Mouse (Mus musculus) forebrain, embryonic 12.5 days (tissue): ENCODE results near the gene Gm2056. TPM values are rescaled to one million over a fixed set of nuclear protein-coding genes. Genes with fewer than 3 reads are reported as not detected.
"Not testable (repeated sequence)": the region's sequence is repeated elsewhere in the genome, so short reads cannot be mapped to it uniquely, and the experiment has no call there.

Experiments
- ATAC-seq: fragments of 200-750 bp; cut with Nextera tagmentation; 2 replicates; pipeline ENCODE4 v1.8.0; 2017; ENCODE audit warnings: moderate TSS enrichment; ENCODE audit not compliant: low FRiP score
- H3K27ac ChIP-seq: fragments of 300-500 bp; sonication (generic); 2 replicates; pipeline ENCODE4 v1.5.1; 2016; ENCODE audit warnings: mild to moderate bottlenecking
- H3K27me3 ChIP-seq: fragments of 300-500 bp; sonication (generic); 2 replicates; pipeline ENCODE4 v1.6.1; 2016; ENCODE audit warnings: mild to moderate bottlenecking
- H3K36me3 ChIP-seq: fragments of 300-500 bp; sonication (generic); replicated peaks from 2 replicates; pipeline ENCODE4 v1.6.1; 2016; ENCODE audit warnings: mild to moderate bottlenecking
- H3K4me1 ChIP-seq: fragments of 300-500 bp; sonication (generic); 2 replicates; pipeline ENCODE4 v1.6.1; 2016
- H3K4me2 ChIP-seq: fragments of 300-500 bp; sonication (generic); 2 replicates; pipeline ENCODE4 v1.6.1; 2016; ENCODE audit warnings: mild to moderate bottlenecking, moderate library complexity
- H3K4me3 ChIP-seq: fragments of 300-500 bp; sonication (generic); replicated peaks from 2 replicates; pipeline ENCODE4 v1.5.1; 2016; ENCODE audit warnings: mild to moderate bottlenecking
- H3K9ac ChIP-seq: fragments of 300-500 bp; sonication (generic); 2 replicates; pipeline ENCODE4 v1.6.1; 2016; ENCODE audit warnings: mild to moderate bottlenecking
- H3K9me3 ChIP-seq: fragments of 300-500 bp; sonication (generic); 2 replicates; pipeline ENCODE4 v1.6.1; 2016
- WGBS: fragments of 180-500 bp; shearing (Covaris S2); methylation state at CpG from one replicate; pipeline ENCODE4 v1.1.7; 2016; 5-methylcytosine and 5-hydroxymethylcytosine counted together
- polyA plus RNA-seq: library from polyadenylated mRNA; unstranded; fragments of >200 nt; fragmentation: Nextera tagmentation; extraction: Ambion mirVana; gene quantifications from 2 replicates; pipeline ENCODE4 v1.2.1, GENCODE M21; 2016

The Gm2056 gene
- not detected in 2 replicates for polyA plus RNA-seq

- H3K4me2 ChIP-seq, H3K27me3 ChIP-seq, H3K27ac ChIP-seq, H3K4me3 ChIP-seq, H3K9ac ChIP-seq, ATAC-seq, H3K4me1 ChIP-seq, H3K36me3 ChIP-seq, H3K9me3 ChIP-seq: not testable (repeated sequence)
- 90% methylated on average over 1 of the region's 1 CpGs for WGBS
These were observed at the start of gene Gm2056 for GRCm38 (mm10) chr12:88026704-88027103. Gene Gm2056 (plus strand): TSS chr12:88027004.

DNA sequence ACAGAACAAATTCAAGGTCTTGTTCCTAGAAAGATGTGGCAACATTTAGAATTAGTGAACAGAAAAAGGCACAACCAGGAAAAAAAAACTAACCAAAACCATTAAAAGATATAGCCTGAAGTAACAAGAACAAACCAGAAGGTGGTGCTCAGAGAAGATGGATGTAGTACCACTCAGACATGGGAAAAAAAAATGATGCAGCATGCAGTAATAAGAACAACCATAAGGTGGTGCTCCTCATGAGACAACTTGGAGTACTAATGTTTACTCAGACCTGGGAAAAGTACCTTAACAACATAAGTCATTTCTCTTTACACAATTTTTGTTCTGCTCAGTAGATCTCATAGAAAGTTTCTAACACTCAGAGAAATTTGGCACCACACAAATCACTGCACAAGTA is 42.8 kb upstream of the Gm2056 start:
- H3K9me3 ChIP-seq, H3K4me1 ChIP-seq, H3K36me3 ChIP-seq, H3K4me2 ChIP-seq, H3K4me3 ChIP-seq, H3K27me3 ChIP-seq, H3K9ac ChIP-seq, H3K27ac ChIP-seq, ATAC-seq: not testable (repeated sequence)

DNA sequence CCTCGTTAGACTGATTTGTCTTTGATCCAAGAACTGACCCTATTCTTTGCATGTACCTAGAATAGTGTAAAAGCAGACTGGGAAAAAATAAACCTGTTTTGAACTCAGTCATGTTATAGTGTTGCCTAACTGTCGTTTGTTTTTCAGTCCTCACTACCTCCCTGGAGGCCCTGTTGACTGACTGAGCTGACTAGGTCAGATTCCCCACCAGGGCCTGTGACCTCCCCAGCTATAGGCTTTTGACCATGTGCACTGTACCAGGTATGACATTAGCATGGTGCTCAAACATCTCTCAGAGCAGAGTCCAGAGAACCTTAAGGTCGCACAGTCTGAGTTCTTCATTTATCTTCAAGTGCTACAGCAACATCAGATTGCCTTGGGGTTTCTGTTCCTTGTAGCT is 22.7 kb upstream of the Gm2056 start:
- not testable (repeated sequence) for H3K9me3 ChIP-seq, H3K4me3 ChIP-seq, H3K4me1 ChIP-seq, H3K36me3 ChIP-seq, H3K4me2 ChIP-seq, H3K9ac ChIP-seq, H3K27ac ChIP-seq, H3K27me3 ChIP-seq, ATAC-seq
- whole genome bisulfite sequencing, result 79% methylated on average over 3 of the region's 3 CpGs

- not testable (repeated sequence) for H3K36me3 ChIP-seq, ATAC-seq, H3K27me3 ChIP-seq, H3K27ac ChIP-seq, H3K4me2 ChIP-seq, H3K9ac ChIP-seq, H3K4me1 ChIP-seq, H3K9me3 ChIP-seq, H3K4me3 ChIP-seq
- WGBS, result 86% methylated on average over 1 of the region's 1 CpGs
These were observed 15.3 kb upstream of the Gm2056 start, which contains the start of gene Gm2075 for GRCm38 (mm10) chr12:88011548-88011947. Gene Gm2075 (plus strand): TSS chr12:88011848.

GRCm38 (mm10) chr12:88018671-88019070 is 8.1 kb upstream of the Gm2056 start, which contains the start of gene Gm6803:
Gene Gm6803 (minus strand): TSS chr12:88018771.
- ATAC-seq, H3K27me3 ChIP-seq, H3K36me3 ChIP-seq, H3K9me3 ChIP-seq, H3K27ac ChIP-seq, H3K4me3 ChIP-seq, H3K4me1 ChIP-seq, H3K9ac ChIP-seq, H3K4me2 ChIP-seq: not testable (repeated sequence)
- WGBS, result 71% methylated on average over 2 of the region's 2 CpGs

DNA sequence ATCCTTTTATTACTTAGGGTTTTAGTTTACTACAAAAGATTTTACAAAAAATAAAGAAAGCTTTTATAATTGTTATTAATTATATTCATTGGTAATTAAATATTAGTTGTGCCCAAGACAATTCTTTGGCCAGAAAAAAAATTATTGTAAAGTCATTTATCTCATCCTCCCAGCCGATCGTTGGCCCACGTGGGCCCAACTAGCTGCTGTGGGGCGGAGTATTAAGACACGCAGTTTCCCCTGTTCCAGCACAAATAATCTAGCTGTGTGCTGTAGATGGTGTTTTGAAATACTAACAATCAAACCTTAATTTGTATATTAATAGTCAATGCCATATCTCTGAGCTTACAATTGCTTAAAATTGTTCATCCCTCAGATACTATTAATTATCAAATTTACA is 5.4 kb downstream of the Gm2056 start:
- WGBS, result 93% methylated on average over 5 of the region's 5 CpGs
- H3K9me3 ChIP-seq, result peaks cover 20% of the 10 kb centered on the region; the same call in 1 of the 2 replicates
- not testable (repeated sequence) for H3K4me1 ChIP-seq, ATAC-seq, H3K4me3 ChIP-seq, H3K9ac ChIP-seq, H3K27ac ChIP-seq, H3K27me3 ChIP-seq, H3K4me2 ChIP-seq, H3K36me3 ChIP-seq

DNA sequence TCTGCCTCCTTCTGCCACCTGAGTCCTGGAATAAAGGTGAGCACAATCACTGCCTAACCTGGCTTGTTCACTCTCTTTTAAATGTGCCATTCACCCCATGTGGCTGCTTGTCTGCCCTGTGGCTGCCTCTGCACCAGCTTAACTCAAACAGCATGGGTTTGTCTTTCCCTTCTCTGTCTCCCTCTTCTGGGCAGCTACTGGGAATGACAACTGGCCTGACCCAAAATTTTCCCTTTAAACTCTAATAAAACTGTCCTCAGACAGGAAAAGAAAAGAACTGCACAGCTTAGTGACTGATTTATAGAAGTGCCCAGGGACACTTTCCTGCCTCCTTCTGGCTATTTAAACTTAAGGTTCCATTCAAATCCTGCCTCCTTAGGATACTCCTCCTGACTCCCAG is 12.3 kb downstream of the Gm2056 start:
- not testable (repeated sequence) for H3K4me2 ChIP-seq, H3K4me1 ChIP-seq, H3K9ac ChIP-seq, ATAC-seq, H3K4me3 ChIP-seq, H3K9me3 ChIP-seq, H3K36me3 ChIP-seq, H3K27ac ChIP-seq, H3K27me3 ChIP-seq

GRCm38 (mm10) chr12:88039703-88040102 is 12.9 kb downstream of the Gm2056 start:
- H3K4me1 ChIP-seq, H3K9ac ChIP-seq, H3K9me3 ChIP-seq, H3K4me2 ChIP-seq, H3K36me3 ChIP-seq, H3K27ac ChIP-seq, H3K27me3 ChIP-seq, H3K4me3 ChIP-seq, ATAC-seq: not testable (repeated sequence)
- WGBS, result 91% methylated on average over 1 of the region's 1 CpGs

- 42% methylated on average over 1 of the region's 1 CpGs for WGBS
- not testable (repeated sequence) for H3K36me3 ChIP-seq, H3K27ac ChIP-seq, H3K4me2 ChIP-seq, H3K9ac ChIP-seq, H3K9me3 ChIP-seq, ATAC-seq, H3K4me1 ChIP-seq, H3K4me3 ChIP-seq, H3K27me3 ChIP-seq
These were observed 18.4 kb downstream of the Gm2056 start for GRCm38 (mm10) chr12:88045226-88045625.

Other genes starting within 250 kb of the Gm2056 start
- gene Gm21936, start 231.5 kb upstream of the Gm2056 start, polyA plus RNA-seq, result not detected in 2 replicates
- not detected in 2 replicates for gene BB287469, start 210.4 kb upstream of the Gm2056 start, polyA plus RNA-seq
- gene Gm2001, start 184.7 kb upstream of the Gm2056 start, polyA plus RNA-seq, result not detected in 2 replicates
- gene Gm2016, start 152.9 kb upstream of the Gm2056 start, polyA plus RNA-seq, result not detected in 2 replicates
- not detected in 2 replicates for gene Gm2022, start 131.6 kb upstream of the Gm2056 start, polyA plus RNA-seq
- not detected in 2 replicates for gene Gm2035, start 107.1 kb upstream of the Gm2056 start, polyA plus RNA-seq
- not detected in 2 replicates for gene Gm2042, start 72.9 kb upstream of the Gm2056 start, polyA plus RNA-seq
- gene Gm2075, start 15.2 kb upstream of the Gm2056 start, polyA plus RNA-seq, result not detected in 2 replicates
- gene Gm6803, start 8.2 kb upstream of the Gm2056 start, polyA plus RNA-seq, result not detected in 2 replicates
- not detected in 2 replicates for gene Gm16368, start 56.7 kb downstream of the Gm2056 start, polyA plus RNA-seq
- not detected in 2 replicates for gene Gm10436, start 155.1 kb downstream of the Gm2056 start, polyA plus RNA-seq
- gene Gm8332, start 223.1 kb downstream of the Gm2056 start, polyA plus RNA-seq, result not detected in 2 replicates
- gene Gm5662, start 247.5 kb downstream of the Gm2056 start, polyA plus RNA-seq, result not detected in 2 replicates